Mouse (Mus musculus): ENCODE measurements around the gene Phf7. TPM values are rescaled to one million over a fixed set of nuclear protein-coding genes. Genes with fewer than 3 reads are reported as not detected.

Gene Phf7
- total RNA-seq (2021), result 1 to 10 TPM; 3.5 to 3.6 TPM

DNA sequence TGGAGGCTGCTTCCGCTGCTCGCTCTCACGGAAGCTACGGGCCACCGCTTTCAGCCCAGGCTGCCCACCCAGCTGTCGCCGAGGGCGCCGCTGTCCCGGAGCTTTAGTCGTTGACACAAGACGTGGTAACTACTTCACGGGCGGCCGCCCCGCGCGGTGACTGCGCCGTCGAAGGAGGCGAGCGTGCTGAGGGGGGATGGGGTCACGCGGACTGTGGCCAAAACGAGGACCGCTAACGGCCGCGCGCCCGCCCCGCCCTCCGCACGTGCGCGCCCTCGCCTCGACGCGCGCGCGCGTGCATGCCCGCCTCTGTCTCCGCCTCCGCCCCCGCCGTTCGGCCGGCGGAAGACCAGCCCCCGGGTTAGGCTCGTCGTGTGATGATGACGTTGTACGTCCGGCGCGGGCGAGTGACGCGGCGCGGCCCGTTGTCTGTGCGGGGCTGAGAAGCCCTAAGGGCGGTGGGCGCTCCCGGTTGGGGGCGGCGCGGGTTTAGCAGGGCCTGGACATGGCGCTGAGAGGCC, at the start of gene Phf7, which contains the start of gene Bap1:
Gene Phf7 (minus strand): TSS at position 234 of the 521 bp plus-strand sequence.
Gene Bap1 (plus strand): TSS at position 367 of the 521 bp plus-strand sequence.
- peak; percentile 96 to 97 for DNase-seq

DNA sequence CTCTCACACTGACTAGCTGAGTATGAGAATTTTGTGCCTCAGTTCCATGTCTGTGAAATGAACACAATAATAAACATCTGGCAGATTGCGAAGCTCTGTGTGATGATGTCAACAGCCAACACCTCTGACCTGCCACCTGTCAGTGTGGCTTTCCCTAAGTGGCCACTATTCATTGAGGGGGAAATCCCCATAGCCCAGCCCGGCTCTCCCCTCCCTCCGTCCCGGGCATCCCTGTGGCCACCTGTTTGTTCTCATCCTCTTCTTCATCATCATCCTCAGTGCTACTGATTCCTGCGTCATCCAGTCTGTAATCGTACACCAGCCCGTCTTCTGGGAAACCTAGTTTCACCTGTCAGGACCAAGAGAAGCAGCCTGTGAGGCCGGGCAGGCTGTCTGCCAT, 34.6 kb upstream of the Phf7 start:
- DNase-seq, result no peak

DNA sequence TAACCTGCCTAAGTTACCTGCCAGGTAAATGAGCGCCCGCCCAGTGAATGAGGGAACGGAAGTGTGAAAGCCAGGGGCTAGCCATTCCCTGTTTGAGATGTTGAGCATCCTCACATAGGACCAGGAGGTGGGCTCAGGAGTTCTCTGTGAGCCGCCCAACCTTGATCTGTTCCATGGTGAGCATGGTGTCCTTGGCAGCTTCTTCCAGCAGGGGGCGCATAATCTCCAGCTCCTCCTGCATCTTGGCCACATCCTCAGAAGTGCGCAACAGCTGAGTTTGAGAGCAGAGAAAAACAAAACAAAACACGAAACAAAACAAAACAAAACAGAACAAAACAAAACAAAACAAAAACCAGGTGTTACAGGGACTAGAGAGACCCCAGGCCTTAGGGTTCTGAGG, 21.0 kb upstream of the Phf7 start:
- peak; percentile 70 to 74 for DNase-seq

DNA sequence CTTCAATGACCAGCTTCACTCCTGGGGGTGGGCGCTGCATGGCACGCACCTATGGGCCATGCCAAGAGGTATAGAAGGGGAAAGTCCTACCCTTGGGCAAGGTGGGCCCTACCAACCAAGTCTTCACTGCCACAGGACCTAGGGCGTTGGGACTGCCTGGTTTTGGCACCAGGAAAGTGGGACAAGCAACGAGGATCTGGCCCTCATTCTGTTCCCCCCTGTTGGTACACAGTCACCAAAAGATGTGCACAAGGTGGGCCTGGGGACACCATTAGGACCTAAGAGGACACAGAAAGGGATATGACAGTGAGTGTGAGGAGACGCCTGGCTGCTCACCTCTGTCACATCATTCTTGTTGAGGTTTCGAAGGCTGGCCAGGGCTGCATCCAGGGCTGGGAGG, 20.0 kb upstream of the Phf7 start:
- DNase-seq, result no peak

DNA sequence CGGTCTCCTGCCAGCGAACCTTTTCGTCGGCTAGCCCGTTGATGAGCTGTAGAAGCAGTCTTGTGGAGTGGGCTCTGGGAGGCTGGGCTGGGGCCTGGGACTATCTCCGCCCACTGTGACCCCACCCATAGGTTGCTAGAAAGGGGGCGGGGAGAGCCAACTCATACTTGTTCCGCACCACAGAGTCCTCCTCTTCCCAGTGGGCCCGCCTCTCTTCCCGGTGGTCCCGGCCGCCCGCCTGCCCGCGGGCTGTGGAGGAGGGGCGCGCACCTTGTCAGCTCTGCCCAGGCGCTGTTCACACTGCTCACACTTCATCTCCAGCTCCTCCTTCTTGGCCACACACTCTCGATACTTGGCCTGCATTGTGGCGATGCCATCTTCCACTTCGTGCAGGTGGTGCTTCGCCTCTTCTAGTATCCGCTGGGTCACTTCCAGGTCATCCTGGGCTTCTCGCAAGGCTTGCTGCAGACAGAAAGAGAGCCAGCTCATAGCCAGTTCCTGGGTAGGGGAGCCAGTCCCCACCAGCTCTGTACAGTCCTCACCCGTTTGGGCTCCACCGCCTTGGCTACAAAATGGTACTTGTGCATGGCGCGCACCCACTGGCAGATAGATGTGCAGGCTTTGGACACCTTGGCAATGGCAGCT, 18.5 kb upstream of the Phf7 start:
- DNase-seq, result peak; percentile 29 to 39

DNA sequence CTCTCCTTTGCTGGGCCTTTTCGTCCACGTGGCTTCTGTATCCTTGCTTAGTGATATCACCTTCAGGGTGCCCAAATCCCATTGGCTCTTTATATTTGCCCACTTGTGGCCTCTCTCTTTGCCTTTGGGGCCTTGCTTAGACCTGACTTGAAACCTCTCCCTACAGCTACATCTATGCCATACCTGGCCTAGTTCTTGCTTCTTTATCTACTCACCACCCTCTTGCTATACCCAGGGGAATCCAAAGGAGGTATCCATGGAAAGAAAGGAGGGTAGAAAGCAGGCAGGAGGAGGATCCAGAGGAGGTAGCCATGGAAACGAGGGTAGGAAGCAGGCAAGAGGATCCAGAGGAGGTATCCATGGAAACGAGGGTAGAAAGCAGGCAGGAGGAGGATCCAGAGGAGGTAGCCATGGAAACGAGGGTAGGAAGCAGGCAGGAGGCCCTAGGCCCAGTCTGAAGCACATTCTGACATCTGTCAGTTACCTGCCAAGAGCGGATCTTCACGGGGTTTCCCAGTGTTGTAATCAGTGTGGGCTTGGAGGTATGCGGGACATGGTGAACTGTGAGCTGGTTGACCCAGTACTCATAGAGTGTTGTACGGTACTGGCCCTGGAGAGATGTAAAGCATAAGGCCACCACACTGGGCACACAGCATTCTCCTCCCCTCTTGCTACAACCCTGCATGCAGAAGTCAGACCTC, 17.3 kb upstream of the Phf7 start:
- peak; percentile 65 to 72 for DNase-seq

DNA sequence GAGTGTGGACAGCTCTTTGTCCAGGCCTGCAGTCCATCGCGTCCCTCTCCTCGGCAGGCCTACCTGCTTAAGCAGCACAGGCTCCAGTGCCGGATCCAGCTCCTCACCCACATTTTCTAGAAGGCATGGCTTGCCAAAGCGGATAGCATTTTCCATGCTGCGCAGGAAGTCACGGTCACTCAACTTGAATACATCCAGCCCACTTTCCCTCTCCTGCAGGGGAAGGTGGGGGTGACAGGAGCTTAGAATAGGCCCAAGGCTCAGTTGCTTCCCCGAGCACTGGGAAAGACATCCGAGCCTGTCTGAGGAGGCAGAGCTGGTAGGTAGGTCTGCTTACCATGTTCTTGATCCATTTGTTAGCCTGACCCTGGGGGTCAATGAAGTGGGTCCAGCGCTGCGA, 16.5 kb upstream of the Phf7 start:
- no peak for DNase-seq

DNA sequence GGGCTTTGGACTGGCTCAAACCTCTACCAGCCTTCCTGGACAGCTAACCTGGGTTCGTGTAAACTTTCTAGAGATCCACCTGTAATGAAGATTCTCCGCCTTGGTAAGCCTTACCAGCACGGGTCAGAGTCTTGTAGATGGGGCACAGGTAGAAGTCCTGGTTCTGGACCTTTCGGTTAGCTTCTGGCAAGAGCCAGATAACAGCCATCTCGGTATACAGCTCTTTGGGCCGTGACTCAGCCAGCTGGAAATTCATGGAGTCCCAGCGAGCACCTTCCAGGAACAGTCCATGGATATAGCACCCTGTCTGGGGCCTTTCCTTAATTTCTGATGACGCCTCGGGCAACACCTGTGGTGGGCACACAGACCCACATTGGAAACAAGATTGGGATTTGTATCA, 9.8 kb upstream of the Phf7 start:
- DNase-seq, result no peak

DNA sequence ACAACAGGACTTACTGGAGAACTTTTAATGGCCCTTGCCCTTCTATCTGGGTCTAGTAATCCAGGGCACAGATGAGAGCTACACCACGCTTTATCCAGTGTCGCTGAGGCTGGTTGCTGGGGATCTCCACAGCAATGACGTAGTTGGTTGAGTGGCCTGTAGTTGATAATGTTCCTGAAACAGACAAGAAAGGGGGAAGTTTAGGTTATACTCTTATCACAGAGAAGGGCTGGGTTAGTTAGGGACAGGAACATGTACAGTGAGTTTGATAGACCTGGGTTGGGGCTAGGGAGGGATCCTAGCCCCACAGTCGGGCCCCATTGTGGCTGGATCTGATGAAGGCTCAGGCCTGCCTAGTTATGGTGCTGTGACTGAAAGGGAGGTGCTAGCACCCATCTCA, 9.3 kb upstream of the Phf7 start:
- no peak for DNase-seq

DNA sequence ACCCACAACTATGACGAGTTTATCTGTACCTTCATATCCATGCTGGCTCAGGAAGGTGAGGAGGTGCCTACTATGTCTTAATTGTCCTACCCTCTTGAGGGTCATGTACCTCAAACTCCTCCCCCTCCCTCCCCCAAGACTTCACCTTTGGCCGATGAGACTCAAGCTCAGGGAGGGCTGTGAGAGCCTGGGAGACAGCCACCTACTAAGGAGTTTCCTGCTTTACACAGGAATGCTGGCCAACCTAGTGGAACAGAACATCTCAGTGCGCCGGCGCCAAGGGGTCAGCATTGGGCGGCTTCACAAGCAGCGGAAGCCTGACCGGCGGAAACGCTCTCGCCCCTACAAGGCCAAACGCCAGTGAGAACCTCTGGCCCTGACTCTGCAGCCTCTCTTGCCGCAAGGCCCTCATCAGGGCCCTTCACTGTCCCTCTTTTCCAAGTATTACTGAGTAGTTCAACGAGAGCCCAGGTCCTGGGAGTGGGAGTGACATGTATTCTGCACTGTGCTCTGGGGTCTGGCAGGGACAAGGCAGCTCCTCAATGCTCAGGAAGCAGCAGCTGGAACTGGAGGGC, 7.4 kb upstream of the Phf7 start:
- DNase-seq, result no peak

DNA sequence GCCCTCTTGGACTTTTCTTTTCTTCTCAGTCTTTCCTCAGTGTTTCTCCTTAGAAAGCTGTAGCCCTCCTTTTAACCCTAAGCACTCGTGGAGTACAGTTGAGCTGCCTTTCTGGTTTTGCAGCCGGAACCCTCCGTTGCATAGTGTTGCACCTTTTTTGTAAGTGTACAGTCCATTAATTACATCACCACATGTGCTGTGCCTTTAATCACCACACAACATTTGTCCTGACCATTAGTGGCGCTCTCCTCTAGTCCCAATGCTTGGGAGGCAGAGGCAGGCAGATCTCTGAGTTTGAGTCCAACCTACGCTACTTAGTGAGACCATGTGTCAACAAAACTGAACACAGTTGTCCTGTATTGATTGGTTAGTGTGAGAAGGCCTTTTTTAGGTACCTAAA, 974 bp upstream of the Phf7 start:
- DNase-seq, result no peak

DNA sequence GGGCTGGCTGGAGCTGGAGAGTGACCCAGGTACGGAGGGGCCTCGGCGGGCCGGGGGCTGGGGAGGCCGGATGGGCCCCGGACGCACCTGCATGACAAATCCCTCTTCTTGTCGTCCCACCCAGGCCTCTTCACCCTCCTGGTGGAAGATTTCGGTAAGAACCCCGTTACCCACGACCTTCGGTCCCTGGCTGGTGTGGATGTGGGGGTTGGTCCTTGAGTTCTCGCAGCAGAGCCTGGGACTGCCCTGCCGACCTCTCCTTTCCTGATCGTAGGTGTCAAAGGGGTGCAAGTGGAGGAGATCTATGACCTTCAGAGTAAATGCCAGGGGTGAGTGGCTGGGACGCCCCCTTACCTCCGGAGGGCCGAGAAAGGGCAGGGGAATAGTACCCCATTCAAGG, 509 bp upstream of the Phf7 start:
- DNase-seq, result no peak

DNA sequence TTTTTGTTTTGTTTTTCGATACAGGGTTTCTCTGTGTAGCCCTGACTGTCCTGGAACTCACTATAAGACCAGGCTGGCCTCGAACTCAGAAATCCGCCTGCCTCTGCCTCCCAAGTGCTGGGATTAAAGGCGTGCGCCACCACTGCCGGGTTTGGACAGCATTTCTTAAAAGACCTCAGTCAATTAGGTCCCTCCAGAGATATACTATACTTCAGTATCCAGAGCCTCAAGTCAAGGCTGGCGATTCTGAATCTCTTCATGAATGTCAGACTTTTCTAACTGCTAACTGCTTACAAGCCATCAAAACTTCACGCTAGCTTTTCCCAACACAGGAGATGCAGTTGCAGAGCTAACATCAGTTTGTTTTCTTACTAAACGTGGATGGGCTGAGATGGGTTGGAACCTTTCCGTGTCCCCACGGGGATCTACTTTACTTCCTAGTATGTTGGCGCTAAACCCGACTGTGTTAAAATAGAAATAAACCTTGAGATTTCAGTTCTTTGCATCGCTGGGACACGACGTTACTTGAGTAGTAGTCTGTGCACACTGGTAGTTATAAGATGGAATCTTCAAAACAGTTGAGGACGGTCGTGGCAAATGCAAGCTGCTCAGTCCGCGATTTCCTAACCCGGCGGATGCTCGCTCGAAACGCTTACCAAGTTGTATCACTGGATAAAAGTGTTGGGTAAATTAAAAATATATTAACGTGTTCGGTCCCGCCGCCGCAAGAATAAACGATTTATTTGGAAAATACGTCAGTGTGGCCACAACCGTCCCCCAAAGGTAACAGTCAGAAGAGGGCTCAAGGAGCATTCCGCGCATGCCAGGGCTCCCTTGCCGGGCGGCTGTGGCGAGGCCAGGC, 664 bp downstream of the Phf7 start:
- DNase-seq, result no peak

DNA sequence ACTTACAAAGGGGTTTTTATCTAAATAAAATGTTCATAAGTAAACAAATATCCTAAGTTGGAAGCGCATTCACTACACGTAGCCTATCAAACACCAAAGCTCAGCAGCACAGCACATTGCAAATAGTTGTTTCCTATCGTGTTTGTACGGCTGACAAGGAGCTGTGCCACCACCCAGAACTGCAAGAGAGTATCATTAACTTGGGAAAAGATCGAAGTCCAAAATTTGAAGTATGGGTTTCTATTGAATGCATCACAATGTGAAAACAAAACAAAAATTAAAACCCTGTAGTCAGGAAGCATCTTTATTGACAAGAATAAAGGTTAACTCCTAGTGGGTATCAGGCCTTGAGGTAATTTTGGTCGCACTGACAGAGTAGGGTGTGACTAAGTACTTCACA, 2.7 kb downstream of the Phf7 start:
- no peak for DNase-seq

DNA sequence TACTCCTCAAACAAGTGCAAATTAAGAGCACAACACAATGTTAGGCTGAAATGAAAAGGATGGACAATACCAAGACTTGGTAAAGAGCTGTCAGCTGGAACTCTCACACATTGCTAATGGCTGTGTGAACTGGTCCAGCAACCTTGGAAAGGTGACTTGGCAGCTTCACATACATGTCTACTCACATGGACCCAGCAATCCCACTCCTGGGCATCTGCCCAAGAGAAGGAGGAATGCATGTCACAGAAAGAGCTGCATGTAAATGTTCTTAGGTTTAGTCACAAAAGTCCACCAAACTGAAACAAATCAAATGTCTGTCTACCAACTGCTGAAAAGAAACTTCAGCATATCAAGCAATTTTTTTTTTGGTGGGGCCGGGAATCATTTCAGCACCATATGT, 5.2 kb downstream of the Phf7 start:
- no peak for DNase-seq

DNA sequence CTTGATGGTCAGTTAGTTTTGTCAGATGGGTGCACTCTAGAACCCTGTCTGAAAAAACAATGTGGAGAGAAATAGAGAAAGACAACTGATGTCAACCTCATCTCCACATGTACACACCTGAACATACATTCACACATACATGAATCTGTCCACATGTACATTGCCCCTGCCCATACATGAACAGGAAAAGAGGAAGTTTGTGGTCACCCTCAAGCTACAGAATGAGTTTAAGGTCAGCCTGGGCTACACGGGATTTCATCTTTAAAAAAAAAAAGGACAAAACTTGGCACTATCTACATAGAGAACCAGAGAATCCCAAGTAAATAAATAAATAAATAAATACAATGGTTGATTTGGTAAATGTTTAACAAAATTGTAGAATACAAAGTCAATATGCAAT, 6.3 kb downstream of the Phf7 start:
- DNase-seq, result no peak

DNA sequence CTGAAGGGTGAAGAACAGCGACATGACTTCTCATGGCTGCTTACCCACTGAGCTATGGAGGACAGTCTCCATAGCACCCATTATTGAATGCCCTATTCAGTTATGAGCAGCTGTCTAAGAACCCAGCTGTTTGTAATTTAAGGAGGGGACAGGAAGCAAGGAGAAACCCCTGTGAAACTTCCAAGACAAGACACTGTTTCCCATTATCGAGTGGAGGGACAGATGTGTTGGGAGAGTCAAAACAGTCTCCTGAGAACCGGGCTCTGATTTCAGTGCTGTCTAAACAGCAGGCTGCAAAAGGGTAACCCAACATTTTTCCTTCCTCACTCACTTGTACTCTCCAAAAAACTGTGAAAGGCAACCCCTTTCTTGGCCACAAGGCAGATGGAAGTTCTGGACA, 10.6 kb downstream of the Phf7 start:
- no peak for DNase-seq

DNA sequence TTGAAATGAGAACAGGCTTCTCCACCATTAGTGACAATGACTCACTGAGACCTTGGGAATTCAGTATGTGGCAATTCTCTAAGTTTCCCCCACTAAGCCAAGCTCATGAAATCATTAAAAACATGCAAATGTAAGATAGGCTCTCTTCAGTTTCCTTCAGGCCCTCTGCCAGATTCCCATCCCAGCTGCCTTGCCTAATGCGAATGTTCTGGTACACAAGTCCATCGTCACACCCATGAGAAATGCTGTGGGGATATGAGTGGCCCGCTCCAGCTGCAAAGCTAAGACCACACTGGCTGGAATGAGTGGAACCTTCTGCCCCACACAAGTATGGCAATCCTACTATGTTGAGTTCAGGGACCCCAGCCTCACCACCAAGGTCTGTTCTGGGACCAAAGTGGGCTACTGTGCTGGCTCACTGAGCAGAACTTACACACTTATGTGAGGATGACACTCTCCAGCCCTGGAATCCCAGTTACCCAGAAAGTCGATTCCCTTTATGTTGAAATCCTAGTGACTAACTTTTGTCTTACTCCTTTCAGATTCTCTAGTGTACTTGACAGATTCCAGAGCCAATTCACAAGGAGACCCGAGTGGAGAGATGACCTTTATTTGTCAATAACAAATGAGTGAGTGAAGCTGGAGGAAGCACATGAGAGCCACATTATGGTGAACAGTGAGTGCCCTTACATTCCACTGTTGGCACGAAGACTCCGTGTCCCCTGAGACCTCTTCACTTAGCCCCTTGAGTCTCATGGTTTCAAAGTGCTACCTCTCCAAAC, 13.8 kb downstream of the Phf7 start:
- no peak for DNase-seq

DNA sequence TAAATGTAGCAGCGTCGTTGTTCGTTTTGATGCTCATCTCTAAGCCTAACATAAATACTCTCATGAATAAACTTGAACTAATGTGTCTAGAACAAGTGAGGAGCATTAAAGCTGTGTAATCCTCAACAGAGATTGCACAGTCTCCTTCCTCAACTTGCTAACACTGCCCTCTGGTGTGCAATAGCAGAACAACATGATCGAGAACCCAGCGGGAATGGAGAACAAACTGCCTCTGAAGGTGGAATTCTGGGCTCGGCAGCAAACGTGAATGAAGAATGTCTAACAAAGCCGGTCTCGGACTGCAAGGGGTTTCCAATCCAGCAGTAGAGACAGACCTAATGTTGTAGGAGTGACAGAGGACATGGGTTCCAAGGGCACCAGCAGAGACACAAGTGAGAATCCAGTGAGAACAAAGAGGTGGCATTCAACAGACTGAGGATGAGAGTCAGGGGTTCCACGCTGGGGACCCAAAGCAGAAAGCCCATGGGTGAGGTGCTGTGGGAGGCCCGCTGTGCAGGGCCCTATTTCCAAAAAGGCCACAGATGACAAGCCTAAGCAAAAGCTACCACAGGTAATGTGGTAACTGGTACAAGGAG, 17.0 kb downstream of the Phf7 start:
- DNase-seq, result peak; percentile 75 to 81

DNA sequence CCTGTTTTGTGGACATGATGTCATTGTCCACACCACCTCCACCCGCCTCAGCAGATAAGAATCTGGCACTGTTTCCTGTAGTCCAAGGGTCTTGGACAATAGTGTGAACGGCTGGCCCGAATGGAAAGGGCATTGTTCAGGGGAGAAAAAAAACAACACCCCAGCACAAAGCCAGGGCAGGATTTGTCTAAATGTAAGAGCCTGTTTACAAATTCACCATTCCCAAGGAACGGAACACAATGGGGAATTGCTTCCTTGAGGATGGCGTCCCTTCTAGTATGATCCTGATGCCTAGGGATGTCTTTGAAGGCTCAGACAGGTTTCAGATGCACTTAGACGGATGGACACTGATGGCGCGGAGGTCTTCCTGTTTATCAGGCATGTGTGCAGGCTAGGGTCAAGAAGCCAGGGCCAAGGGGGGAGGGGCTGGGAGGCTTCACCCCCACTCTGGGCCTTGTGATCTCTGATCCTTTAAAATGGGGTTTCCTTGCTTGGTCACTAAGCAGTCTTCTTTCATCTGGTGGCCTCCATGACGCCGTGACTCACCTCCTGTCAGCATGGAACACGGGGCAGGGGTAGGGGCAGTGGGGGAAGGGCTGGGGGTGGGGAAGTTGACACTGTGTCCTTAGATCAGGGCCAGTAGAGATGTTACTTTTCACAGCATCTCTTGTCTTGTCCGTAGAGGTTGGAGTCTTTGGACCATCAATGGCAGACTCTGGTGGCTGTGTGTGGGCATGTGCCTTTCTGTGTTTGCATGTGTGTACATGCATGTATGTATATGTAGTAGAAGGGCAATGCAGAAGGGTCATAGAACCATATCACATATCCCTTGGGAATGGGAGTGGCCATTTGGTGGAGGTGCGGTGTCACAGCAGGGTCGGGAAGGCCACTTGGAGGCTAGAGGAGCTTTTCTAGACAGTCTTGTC, 17.8 kb downstream of the Phf7 start:
- no peak for DNase-seq
